Mouse (Mus musculus): ENCODE data around the gene Abcc8.

DNA sequence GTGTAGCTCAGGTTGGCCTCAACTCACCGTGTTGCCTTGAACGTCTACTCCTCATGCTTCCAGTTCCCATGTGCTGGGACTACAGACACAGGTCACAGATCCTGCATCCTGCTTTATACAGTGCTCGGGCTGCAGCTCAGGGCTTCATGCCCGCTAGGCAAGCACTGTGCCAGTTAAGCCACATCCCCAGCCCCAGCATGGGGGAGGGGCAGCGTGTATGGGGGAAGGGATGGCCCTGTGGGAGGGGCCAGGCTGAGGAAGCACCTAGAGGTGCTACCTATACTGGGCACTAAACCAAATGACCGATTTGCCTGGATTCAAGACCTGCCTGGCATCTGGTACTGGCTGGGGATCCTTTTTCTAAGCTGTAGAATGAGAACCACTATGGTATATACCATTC, 20.2 kb upstream of the Abcc8 start:
- TF ChIP-seq HCFC1 (IDR thresholded peaks at IDR 0.05; ENCODE audit: borderline replicate concordance, insufficient read depth, low read length): no peak
- TF ChIP-seq ZNF384 (IDR thresholded peaks at IDR 0.05; ENCODE audit: low read depth, low read length): no peak
- TF ChIP-seq ZC3H11A (IDR thresholded peaks at IDR 0.05; ENCODE audit: borderline replicate concordance, low read depth, low read length): no peak
